Mouse (Mus musculus) embryonic facial prominence, embryonic 13.5 days (tissue): Measurements from ENCODE around the gene Cdh16. TPM values are rescaled to one million over a fixed set of nuclear protein-coding genes. Genes with fewer than 3 reads are reported as not detected.
"Not testable (repeated sequence)": the region's sequence is repeated elsewhere in the genome, so short reads cannot be mapped to it uniquely, and the experiment has no call there.

ENCODE experiments used
- ATAC-seq: fragments of 200-750 bp; cut with Nextera tagmentation; 2 replicates; pipeline ENCODE4 v1.8.0; 2017; ENCODE audit warnings: low read depth; ENCODE audit not compliant: insufficient number of reproducible peaks, insufficient read depth, low FRiP score, low TSS enrichment
- H3K27ac ChIP-seq: fragments of 300-500 bp; sonication (generic); 2 replicates; pipeline ENCODE4 v1.5.1; 2015; ENCODE audit warnings: moderate library complexity, mild to moderate bottlenecking, inconsistent platforms
- H3K27me3 ChIP-seq: fragments of 300-500 bp; sonication (generic); 2 replicates; pipeline ENCODE4 v1.6.1; 2015; ENCODE audit warnings: mild to moderate bottlenecking, inconsistent platforms
- H3K36me3 ChIP-seq: fragments of 300-500 bp; sonication (generic); 2 replicates; pipeline ENCODE4 v1.6.1; 2015; ENCODE audit warnings: mild to moderate bottlenecking, inconsistent platforms
- H3K4me1 ChIP-seq: fragments of 300-500 bp; sonication (generic); 2 replicates; pipeline ENCODE4 v1.6.1; 2015; ENCODE audit warnings: inconsistent platforms
- H3K4me2 ChIP-seq: fragments of 300-500 bp; sonication (generic); 2 replicates; pipeline ENCODE4 v1.6.1; 2015; ENCODE audit warnings: moderate library complexity, mild to moderate bottlenecking, inconsistent platforms
- H3K4me3 ChIP-seq: fragments of 300-500 bp; sonication (generic); 2 replicates; pipeline ENCODE4 v1.5.1; 2015; ENCODE audit warnings: mild to moderate bottlenecking, inconsistent platforms
- H3K9ac ChIP-seq: fragments of 300-500 bp; sonication (generic); 2 replicates; pipeline ENCODE4 v1.6.1; 2015; ENCODE audit warnings: mild to moderate bottlenecking, inconsistent platforms
- H3K9me3 ChIP-seq: fragments of 300-500 bp; sonication (generic); 2 replicates; pipeline ENCODE4 v1.6.1; 2016; ENCODE audit warnings: inconsistent platforms
- WGBS: fragments of 180-500 bp; shearing (Covaris S2); methylation state at CpG from one replicate; pipeline ENCODE4 v1.1.7; 2015; ENCODE audit warnings: mixed read lengths; 5-methylcytosine and 5-hydroxymethylcytosine counted together
- polyA plus RNA-seq: library from polyadenylated mRNA; unstranded; fragments of >200 nt; fragmentation: Nextera tagmentation; extraction: Ambion mirVana; gene quantifications from 2 replicates; pipeline ENCODE4 v1.2.1, GENCODE M21; 2015

Gene Cdh16
- not detected in 2 replicates for polyA plus RNA-seq

GRCm38 (mm10) chr8:104624161-104624560 lies at the start of gene Cdh16:
TSS of gene Cdh16 (minus strand) at chr8:104624396.
- WGBS, result 76% methylated on average over 6 of the region's 6 CpGs
- no peaks in the 10 kb centered on the region for H3K36me3 ChIP-seq
- H3K27me3 ChIP-seq, result peaks cover 4% of the 10 kb centered on the region
- no peak within 1 kb of the TSS for H3K9ac ChIP-seq
- H3K4me3 ChIP-seq, result no peak within 1 kb of the TSS
- H3K27ac ChIP-seq, result no peak within 1 kb of the TSS
- no peaks in the 10 kb centered on the region for H3K9me3 ChIP-seq
- no peaks in the 10 kb centered on the region for H3K4me1 ChIP-seq
- H3K4me2 ChIP-seq, result no peak within 1 kb of the TSS
- ATAC-seq, result no peak

GRCm38 (mm10) chr8:104655614-104656013 lies 31.4 kb upstream of the Cdh16 start:
- no peaks in the 10 kb centered on the region for H3K9me3 ChIP-seq
- H3K27me3 ChIP-seq, result no peaks in the 10 kb centered on the region
- H3K36me3 ChIP-seq, result no peaks in the 10 kb centered on the region
- H3K9ac ChIP-seq, result no peak overlapping the region
- H3K27ac ChIP-seq, result no peak overlapping the region
- 76% methylated on average over 4 of the region's 4 CpGs for WGBS
- no peak overlapping the region for H3K4me2 ChIP-seq
- no peaks in the 10 kb centered on the region for H3K4me1 ChIP-seq
- no peak overlapping the region for H3K4me3 ChIP-seq
- no peak for ATAC-seq

GRCm38 (mm10) chr8:104654984-104655383 lies 30.8 kb upstream of the Cdh16 start:
- ATAC-seq, result 0 out of 2 replicates have a peak, but pooled peaks have one; percentile 48

GRCm38 (mm10) chr8:104644187-104644586 lies 20.0 kb upstream of the Cdh16 start:
- 69% methylated on average over 3 of the region's 3 CpGs for WGBS
- not testable (repeated sequence) for H3K27ac ChIP-seq, H3K4me2 ChIP-seq, ATAC-seq, H3K9ac ChIP-seq, H3K36me3 ChIP-seq, H3K4me3 ChIP-seq, H3K27me3 ChIP-seq, H3K9me3 ChIP-seq
- H3K4me1 ChIP-seq, result peaks cover 20% of the 10 kb centered on the region

More at GRCm38 (mm10) chr8:104654984-104655383, 30.8 kb upstream of the Cdh16 start:
- Histone ChIP-seq H3K4me1 (no peaks in the 10 kb centered on the region), H3K27me3 (no peaks in the 10 kb centered on the region), H3K4me3 (no peak overlapping the region), H3K27ac (no peak overlapping the region), H3K9ac (no peak overlapping the region), H3K9me3 (no peaks in the 10 kb centered on the region), H3K4me2 (no peak overlapping the region), H3K36me3 (no peaks in the 10 kb centered on the region)
- 4% methylated on average over 3 of the region's 3 CpGs for WGBS

GRCm38 (mm10) chr8:104642324-104642654 lies 18.1 kb upstream of the Cdh16 start:
- Histone ChIP-seq H3K9ac (peak overlapping the region; percentile 85), H3K36me3 (peaks cover 18% of the 10 kb centered on the region), H3K27me3 (no peaks in the 10 kb centered on the region), H3K4me1 (peaks cover 20% of the 10 kb centered on the region), H3K9me3 (no peaks in the 10 kb centered on the region), H3K27ac (peak overlapping the region; percentile 79; the same call in 1 of the 2 replicates), H3K4me3 (peak overlapping the region; percentile 83), H3K4me2 (peak overlapping the region; percentile 87)
- no peak for ATAC-seq
- WGBS, result 66% methylated on average over 6 of the region's 6 CpGs

- H3K36me3 ChIP-seq, result peaks cover 18% of the 10 kb centered on the region
- H3K4me1 ChIP-seq, result peaks cover 20% of the 10 kb centered on the region
- ATAC-seq, result peak; percentile 91
- H3K9me3 ChIP-seq, result no peaks in the 10 kb centered on the region
- peak within 1 kb of the TSS; percentile 87 for H3K4me2 ChIP-seq
- under 1% methylated on average over 66 of the region's 66 CpGs for WGBS
- H3K4me3 ChIP-seq, result peak within 1 kb of the TSS; percentile 83
- H3K27ac ChIP-seq, result peak within 1 kb of the TSS; percentile 79
- H3K27me3 ChIP-seq, result no peaks in the 10 kb centered on the region
- H3K9ac ChIP-seq, result peak within 1 kb of the TSS; percentile 85
These were observed 17.5 kb upstream of the Cdh16 start, which contains the start of gene Ciao2b for GRCm38 (mm10) chr8:104641426-104642323. TSS of gene Ciao2b (minus strand) at chr8:104641965.

- WGBS, result 7% methylated on average over 25 of the region's 25 CpGs
These were observed 16.7 kb upstream of the Cdh16 start for GRCm38 (mm10) chr8:104640831-104641370.

GRCm38 (mm10) chr8:104640241-104640640 lies 16.0 kb upstream of the Cdh16 start:
- H3K4me1 ChIP-seq, result peaks cover 20% of the 10 kb centered on the region
- no peaks in the 10 kb centered on the region for H3K27me3 ChIP-seq
- peak overlapping the region; percentile 85 for H3K9ac ChIP-seq
- H3K27ac ChIP-seq, result no peak overlapping the region
- no peak for ATAC-seq
- WGBS, result 91% methylated on average over 7 of the region's 7 CpGs
- peaks cover 25% of the 10 kb centered on the region for H3K36me3 ChIP-seq
- peak overlapping the region; percentile 83 for H3K4me3 ChIP-seq
- no peaks in the 10 kb centered on the region for H3K9me3 ChIP-seq
- H3K4me2 ChIP-seq, result peak overlapping the region; percentile 87

More at GRCm38 (mm10) chr8:104640831-104641370, 16.7 kb upstream of the Cdh16 start:
- Histone ChIP-seq H3K9me3 (no peaks in the 10 kb centered on the region), H3K4me1 (peaks cover 20% of the 10 kb centered on the region), H3K4me2 (peak overlapping the region; percentile 87), H3K9ac (peak overlapping the region; percentile 85), H3K36me3 (peaks cover 19% of the 10 kb centered on the region), H3K27me3 (no peaks in the 10 kb centered on the region), H3K4me3 (peak overlapping the region; percentile 83), H3K27ac (no peak overlapping the region)
- no peak for ATAC-seq

- H3K9me3 ChIP-seq, result no peaks in the 10 kb centered on the region
- no peak overlapping the region for H3K9ac ChIP-seq
- no peaks in the 10 kb centered on the region for H3K27me3 ChIP-seq
- no peak overlapping the region for H3K4me3 ChIP-seq
- H3K36me3 ChIP-seq, result peaks cover 31% of the 10 kb centered on the region
- H3K27ac ChIP-seq, result no peak overlapping the region
- H3K4me1 ChIP-seq, result peaks cover 20% of the 10 kb centered on the region
- WGBS, result 90% methylated on average over 6 of the region's 6 CpGs
- H3K4me2 ChIP-seq, result no peak overlapping the region
- no peak for ATAC-seq
These were observed 13.8 kb upstream of the Cdh16 start for GRCm38 (mm10) chr8:104638010-104638409.

GRCm38 (mm10) chr8:104635004-104635710 lies 11.0 kb upstream of the Cdh16 start:
- peaks cover 31% of the 10 kb centered on the region for H3K36me3 ChIP-seq

GRCm38 (mm10) chr8:104633156-104633744 lies 9.1 kb upstream of the Cdh16 start:
- ATAC-seq, result no peak
- no peak overlapping the region for H3K27ac ChIP-seq

More at GRCm38 (mm10) chr8:104635004-104635710, 11.0 kb upstream of the Cdh16 start:
- Histone ChIP-seq H3K9ac (no peak overlapping the region), H3K4me1 (peaks cover 22% of the 10 kb centered on the region), H3K27me3 (peaks cover 10% of the 10 kb centered on the region), H3K27ac (no peak overlapping the region), H3K9me3 (no peaks in the 10 kb centered on the region), H3K4me2 (no peak overlapping the region), H3K4me3 (no peak overlapping the region)
- no peak for ATAC-seq
- WGBS, result 91% methylated on average over 3 of the region's 3 CpGs

More at GRCm38 (mm10) chr8:104633156-104633744, 9.1 kb upstream of the Cdh16 start:
- Histone ChIP-seq H3K36me3 (peaks cover 16% of the 10 kb centered on the region), H3K9me3 (no peaks in the 10 kb centered on the region), H3K4me2 (no peak overlapping the region), H3K4me1 (peaks cover 18% of the 10 kb centered on the region), H3K27me3 (peaks cover 23% of the 10 kb centered on the region), H3K9ac (no peak overlapping the region), H3K4me3 (no peak overlapping the region)
- 57% methylated on average over 9 of the region's 9 CpGs for WGBS
